ENCODE assay signal across 11 mouse cellular contexts in the genomic region with DNA sequence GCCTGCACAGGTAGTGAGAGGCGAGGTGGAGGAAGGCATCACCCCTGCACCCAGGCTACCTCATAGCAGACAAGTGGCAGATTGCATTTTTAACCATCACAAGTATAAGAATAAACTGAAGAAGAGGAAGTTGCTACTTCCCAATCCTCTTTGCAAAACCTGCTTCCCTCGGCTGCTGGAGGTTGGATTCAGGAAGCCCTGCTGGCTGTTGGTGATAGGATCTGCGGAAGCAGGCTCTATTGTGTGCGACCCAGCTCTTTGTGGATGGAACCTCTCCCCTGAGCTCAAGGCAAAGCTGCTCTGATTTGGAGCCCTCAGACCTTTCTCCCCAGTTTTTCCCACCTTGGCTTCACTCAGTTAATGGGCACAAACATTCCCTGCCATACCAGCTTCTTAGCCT.
A peak's percentile ranks its signal among the peaks of the same experiment; 100 is the strongest.
DNase-seq lines count a peak whose midpoint lies in the region; ATAC-seq and TF ChIP-seq lines count a peak whose summit lies in the region.
"Had no signal": no experiment of that assay in that cellular context is flagged by ENCODE, and none has a peak within 500 bp of the region (broad histone marks: within the 10 kb centered on the region; RNA-seq: fewer than 3 reads in every experiment).

No protein-coding gene starts in this region.

- no peak for DNase-seq in hindbrain, postnatal 0 days (ENCODE audit: low spot score)
- peak; percentile 40 for DNase-seq in kidney, postnatal 0 days (ENCODE audit: low spot score)
- DNase-seq in lung, postnatal 4 days, result peak; percentile 53 to 70
- DNase-seq in left cerebral cortex, postnatal 25 days (ENCODE audit: low spot score in 2 of 2), result no peak
- DNase-seq in urinary bladder, adult 18-20 months (ENCODE audit: low spot score in 2 of 2), result no peak
- no peak for DNase-seq in midbrain, embryonic 14.5 days
- DNase-seq: adrenal gland, postnatal 10 days; retina, postnatal 1 day had no signal

- H3K9ac ChIP-seq in hindbrain, embryonic 15.5 days, result no peak overlapping the region
- no peak overlapping the region for H3K9ac ChIP-seq in hindbrain, postnatal 0 days (replicated peaks; ENCODE audit: low read length)
- H3K9ac ChIP-seq in embryonic facial prominence, embryonic 13.5 days, result no peak overlapping the region
- no peak overlapping the region for H3K9ac ChIP-seq in kidney, postnatal 0 days (ENCODE audit: low read depth, low read length)
- H3K9ac ChIP-seq in midbrain, embryonic 14.5 days (replicated peaks; ENCODE audit: low read length), result no peak overlapping the region

- no peak overlapping the region for H3K4me2 ChIP-seq in hindbrain, embryonic 15.5 days
- no peak overlapping the region for H3K4me2 ChIP-seq in hindbrain, postnatal 0 days (ENCODE audit: low read depth, low read length)
- H3K4me2 ChIP-seq in embryonic facial prominence, embryonic 13.5 days, result no peak overlapping the region
- H3K4me2 ChIP-seq in kidney, postnatal 0 days (ENCODE audit: low read length), result no peak overlapping the region
- H3K4me2 ChIP-seq in midbrain, embryonic 14.5 days (ENCODE audit: low read length), result no peak overlapping the region

- no peaks in the 10 kb centered on the region for H3K9me3 ChIP-seq in hindbrain, embryonic 15.5 days
- no peaks in the 10 kb centered on the region for H3K9me3 ChIP-seq in hindbrain, postnatal 0 days (ENCODE audit: low read length)
- H3K9me3 ChIP-seq in embryonic facial prominence, embryonic 13.5 days, result no peaks in the 10 kb centered on the region
- H3K9me3 ChIP-seq in kidney, postnatal 0 days (replicated peaks; ENCODE audit: low read length), result no peaks in the 10 kb centered on the region
- H3K9me3 ChIP-seq in midbrain, embryonic 14.5 days (ENCODE audit: control insufficient read depth, low read length), result no peaks in the 10 kb centered on the region

- intact Hi-C loops in left cerebral cortex, postnatal 25 days (cut with DNase I), result no loop called here

- H3K4me1 ChIP-seq in hindbrain, embryonic 15.5 days (replicated peaks), result no peaks in the 10 kb centered on the region
- no peaks in the 10 kb centered on the region for H3K4me1 ChIP-seq in hindbrain, postnatal 0 days (ENCODE audit: insufficient read depth, low read length)
- peaks cover 5% of the 10 kb centered on the region for H3K4me1 ChIP-seq in embryonic facial prominence, embryonic 13.5 days
- H3K4me1 ChIP-seq in kidney, postnatal 0 days (replicated peaks; ENCODE audit: insufficient read depth, low read length), result no peaks in the 10 kb centered on the region
- no peaks in the 10 kb centered on the region for H3K4me1 ChIP-seq in midbrain, embryonic 14.5 days (ENCODE audit: control insufficient read depth, insufficient read depth, low read length)

- H3K4me3 ChIP-seq in hindbrain, embryonic 15.5 days, result no peak overlapping the region
- no peak overlapping the region for H3K4me3 ChIP-seq in hindbrain, postnatal 0 days (ENCODE audit: low read length)
- H3K4me3 ChIP-seq in embryonic facial prominence, embryonic 13.5 days, result no peak overlapping the region
- H3K4me3 ChIP-seq in kidney, postnatal 0 days (replicated peaks; ENCODE audit: low read depth, low read length), result no peak overlapping the region
- H3K4me3 ChIP-seq in midbrain, embryonic 14.5 days (replicated peaks; ENCODE audit: low read depth, low read length), result no peak overlapping the region

- H3K27ac ChIP-seq in hindbrain, embryonic 15.5 days (replicated peaks), result 0 out of 2 replicates have a peak overlapping the region, but pooled peaks have one; percentile 25
- no peak overlapping the region for H3K27ac ChIP-seq in hindbrain, postnatal 0 days
- H3K27ac ChIP-seq in embryonic facial prominence, embryonic 13.5 days, result peak overlapping the region; percentile 69
- peak overlapping the region; percentile 52 for H3K27ac ChIP-seq in kidney, postnatal 0 days
- H3K27ac ChIP-seq in midbrain, embryonic 14.5 days (replicated peaks; ENCODE audit: low read depth, low read length), result no peak overlapping the region

- H3K36me3 ChIP-seq in hindbrain, embryonic 15.5 days, result peaks cover 9% of the 10 kb centered on the region; the same call in 1 of the 2 replicates
- peaks cover 37% of the 10 kb centered on the region for H3K36me3 ChIP-seq in hindbrain, postnatal 0 days (ENCODE audit: insufficient read depth, low read length)
- peaks cover 62% of the 10 kb centered on the region for H3K36me3 ChIP-seq in embryonic facial prominence, embryonic 13.5 days
- peaks cover 34% of the 10 kb centered on the region for H3K36me3 ChIP-seq in kidney, postnatal 0 days (ENCODE audit: insufficient read depth, low read length)
- H3K36me3 ChIP-seq in midbrain, embryonic 14.5 days (ENCODE audit: control insufficient read depth, insufficient read depth, low read length), result peaks cover 35% of the 10 kb centered on the region

- ATAC-seq in hindbrain, embryonic 15.5 days (ENCODE audit: low FRiP score, low read depth), result no peak
- no peak for ATAC-seq in hindbrain, postnatal 0 days
- ATAC-seq in embryonic facial prominence, embryonic 13.5 days (ENCODE audit: insufficient number of reproducible peaks, insufficient read depth, low FRiP score, low TSS enrichment, low read depth), result no peak
- no peak for ATAC-seq in kidney, postnatal 0 days (replicated peaks; ENCODE audit: low FRiP score, low read depth)
- no peak for ATAC-seq in midbrain, embryonic 14.5 days (ENCODE audit: low FRiP score, low TSS enrichment)

- TF ChIP-seq CTCF in hindbrain, postnatal 0 days (IDR thresholded peaks at IDR 0.05; ENCODE audit: low read depth), result no peak
- TF ChIP-seq CTCF in kidney, postnatal 0 days (IDR thresholded peaks at IDR 0.05; ENCODE audit: low read depth), result no peak

- H3K27me3 ChIP-seq in hindbrain, embryonic 15.5 days, result no peaks in the 10 kb centered on the region
- no peaks in the 10 kb centered on the region for H3K27me3 ChIP-seq in hindbrain, postnatal 0 days (ENCODE audit: insufficient read depth, low read length)
- H3K27me3 ChIP-seq in embryonic facial prominence, embryonic 13.5 days, result no peaks in the 10 kb centered on the region
- no peaks in the 10 kb centered on the region for H3K27me3 ChIP-seq in kidney, postnatal 0 days (ENCODE audit: insufficient read depth, low read length)
- H3K27me3 ChIP-seq in midbrain, embryonic 14.5 days (ENCODE audit: control insufficient read depth, insufficient read depth, low read length), result no peaks in the 10 kb centered on the region
- H3K27me3 ChIP-seq: CH12.LX had no signal

- WGBS in hindbrain, embryonic 15.5 days, result 60% methylated on average over 4 of the region's 4 CpGs
- 48% methylated on average over 4 of the region's 4 CpGs for WGBS in hindbrain, postnatal 0 days
- WGBS in embryonic facial prominence, embryonic 13.5 days, result 54% methylated on average over 4 of the region's 4 CpGs
- 70% methylated on average over 4 of the region's 4 CpGs for WGBS in kidney, postnatal 0 days
- 58% methylated on average over 4 of the region's 4 CpGs for WGBS in midbrain, embryonic 14.5 days

Comparison
In these comparisons a context has a peak if more than half of its experiments do, and no peak if none do; other contexts are left out.
1. H3K27ac ChIP-seq: peak in hindbrain, embryonic 15.5 days (single experiment), embryonic facial prominence, embryonic 13.5 days (single experiment) and kidney, postnatal 0 days (single experiment); none in hindbrain, postnatal 0 days (single experiment) and midbrain, embryonic 14.5 days (single experiment).
2. DNase-seq: peak in kidney, postnatal 0 days (single experiment) and lung, postnatal 4 days (2 of 2); none in hindbrain, postnatal 0 days (single experiment), left cerebral cortex, postnatal 25 days (0 of 2), urinary bladder, adult 18-20 months (0 of 2) and midbrain, embryonic 14.5 days (single experiment).